Mouse (Mus musculus): ENCODE measurements around the gene Fgfr2. TPM values are rescaled to one million over a fixed set of nuclear protein-coding genes. Genes with fewer than 3 reads are reported as not detected.
A peak's percentile ranks its signal among the peaks of the same experiment; 100 is the strongest.

Gene Fgfr2
- polyA plus RNA-seq, 1 experiment, result 3.0 TPM

- peak overlapping the region; percentile 44 for H3K27ac ChIP-seq (ENCODE audit: control insufficient read depth, insufficient read depth, low read depth, low read length)
- H3K4me1 ChIP-seq (ENCODE audit: control insufficient read depth, insufficient read depth, low read length), result no peaks in the 10 kb centered on the region
- no peak for TF ChIP-seq CTCF (IDR thresholded peaks at IDR 0.05; ENCODE audit: control insufficient read depth, insufficient read depth, insufficient replicate concordance, low read depth, low read length)
- TF ChIP-seq POLR2A (IDR thresholded peaks at IDR 0.05; ENCODE audit: control insufficient read depth, low read depth, low read length), result no peak
- no peak overlapping the region for H3K4me3 ChIP-seq (ENCODE audit: control insufficient read depth, low read depth, low read length)
- no peaks in the 10 kb centered on the region for H3K36me3 ChIP-seq (ENCODE audit: control insufficient read depth, insufficient read depth, low read length)
- no peaks in the 10 kb centered on the region for H3K27me3 ChIP-seq (ENCODE audit: control insufficient read depth, insufficient read depth, low read length)
Observed at GRCm38 (mm10) chr7:130969076-130969475, 2154.1 kb downstream of the Fgfr2 start.

GRCm38 (mm10) chr7:130968537-130968936 is 2154.6 kb downstream of the Fgfr2 start:
- Histone ChIP-seq H3K36me3 (ENCODE audit: control insufficient read depth, insufficient read depth, low read length) (no peaks in the 10 kb centered on the region), H3K27me3 (ENCODE audit: control insufficient read depth, insufficient read depth, low read length) (no peaks in the 10 kb centered on the region), H3K27ac (ENCODE audit: control insufficient read depth, insufficient read depth, low read depth, low read length) (peak overlapping the region; percentile 44), H3K4me3 (ENCODE audit: control insufficient read depth, low read depth, low read length) (no peak overlapping the region), H3K4me1 (ENCODE audit: control insufficient read depth, insufficient read depth, low read length) (no peaks in the 10 kb centered on the region)
- no peak for TF ChIP-seq POLR2A (IDR thresholded peaks at IDR 0.05; ENCODE audit: control insufficient read depth, low read depth, low read length)
- TF ChIP-seq CTCF (IDR thresholded peaks at IDR 0.05; ENCODE audit: control insufficient read depth, insufficient read depth, insufficient replicate concordance, low read depth, low read length), result no peak

DNA sequence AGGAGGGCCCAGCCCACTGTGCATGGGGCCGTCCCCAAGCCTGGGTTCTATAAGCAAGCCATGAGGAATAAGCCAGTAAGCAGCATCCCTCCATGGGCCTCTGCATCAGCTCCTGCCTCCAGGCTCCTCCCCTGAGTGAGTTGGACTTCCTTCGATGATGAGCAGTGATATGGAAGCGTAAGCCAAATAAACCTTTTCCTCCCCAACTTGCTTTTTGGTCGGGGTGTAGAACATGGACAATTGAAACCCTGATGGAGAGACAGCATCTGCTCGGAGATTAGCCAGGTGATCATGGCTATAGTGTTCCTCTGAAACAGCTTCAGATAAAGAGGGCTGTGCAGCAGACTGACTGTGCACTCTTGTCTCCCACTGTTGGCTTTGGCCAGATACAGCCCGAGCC is 2155.2 kb downstream of the Fgfr2 start:
- Histone ChIP-seq H3K4me3 (ENCODE audit: control insufficient read depth, low read depth, low read length) (no peak overlapping the region), H3K27ac (ENCODE audit: control insufficient read depth, insufficient read depth, low read depth, low read length) (no peak overlapping the region), H3K4me1 (ENCODE audit: control insufficient read depth, insufficient read depth, low read length) (no peaks in the 10 kb centered on the region), H3K36me3 (ENCODE audit: control insufficient read depth, insufficient read depth, low read length) (no peaks in the 10 kb centered on the region), H3K27me3 (ENCODE audit: control insufficient read depth, insufficient read depth, low read length) (no peaks in the 10 kb centered on the region)
- TF ChIP-seq POLR2A (IDR thresholded peaks at IDR 0.05; ENCODE audit: control insufficient read depth, low read depth, low read length), result no peak
- no peak for TF ChIP-seq CTCF (IDR thresholded peaks at IDR 0.05; ENCODE audit: control insufficient read depth, insufficient read depth, insufficient replicate concordance, low read depth, low read length)

DNA sequence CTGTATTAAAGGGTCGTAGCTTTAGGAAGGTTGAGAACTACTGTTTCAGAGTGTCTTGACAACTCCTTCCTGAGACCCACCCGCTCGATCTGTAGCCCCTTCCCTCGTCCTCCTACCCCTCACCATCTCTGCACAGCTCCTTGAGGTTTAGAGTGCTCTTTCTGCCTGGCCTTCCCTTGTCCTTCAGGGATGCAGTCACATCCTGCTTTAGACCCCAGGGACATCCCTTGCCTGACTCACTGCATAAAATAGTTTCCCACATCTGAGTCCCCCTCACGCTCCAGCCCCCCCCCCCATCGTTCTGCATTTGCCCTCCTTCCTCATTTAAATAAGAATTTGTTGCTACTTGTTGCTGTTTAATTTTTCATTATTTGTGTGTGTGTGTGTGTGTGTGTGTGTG is 2156.3 kb downstream of the Fgfr2 start:
- Histone ChIP-seq H3K4me1 (ENCODE audit: control insufficient read depth, insufficient read depth, low read length) (no peaks in the 10 kb centered on the region), H3K4me3 (ENCODE audit: control insufficient read depth, low read depth, low read length) (no peak overlapping the region), H3K27me3 (ENCODE audit: control insufficient read depth, insufficient read depth, low read length) (no peaks in the 10 kb centered on the region), H3K36me3 (ENCODE audit: control insufficient read depth, insufficient read depth, low read length) (no peaks in the 10 kb centered on the region), H3K27ac (ENCODE audit: control insufficient read depth, insufficient read depth, low read depth, low read length) (no peak overlapping the region)
- TF ChIP-seq POLR2A (IDR thresholded peaks at IDR 0.05; ENCODE audit: control insufficient read depth, low read depth, low read length) (no peak), CTCF (IDR thresholded peaks at IDR 0.05; ENCODE audit: control insufficient read depth, insufficient read depth, insufficient replicate concordance, low read depth, low read length) (no peak)

GRCm38 (mm10) chr7:130966451-130966850 is 2156.7 kb downstream of the Fgfr2 start:
- H3K36me3 ChIP-seq (ENCODE audit: control insufficient read depth, insufficient read depth, low read length), result no peaks in the 10 kb centered on the region
- no peaks in the 10 kb centered on the region for H3K4me1 ChIP-seq (ENCODE audit: control insufficient read depth, insufficient read depth, low read length)
- no peak overlapping the region for H3K27ac ChIP-seq (ENCODE audit: control insufficient read depth, insufficient read depth, low read depth, low read length)
- H3K4me3 ChIP-seq (ENCODE audit: control insufficient read depth, low read depth, low read length), result no peak overlapping the region
- no peak for TF ChIP-seq POLR2A (IDR thresholded peaks at IDR 0.05; ENCODE audit: control insufficient read depth, low read depth, low read length)
- no peak for TF ChIP-seq CTCF (IDR thresholded peaks at IDR 0.05; ENCODE audit: control insufficient read depth, insufficient read depth, insufficient replicate concordance, low read depth, low read length)
- no peaks in the 10 kb centered on the region for H3K27me3 ChIP-seq (ENCODE audit: control insufficient read depth, insufficient read depth, low read length)

- no peak overlapping the region for H3K4me3 ChIP-seq (ENCODE audit: control insufficient read depth, low read depth, low read length)
- no peak for TF ChIP-seq CTCF (IDR thresholded peaks at IDR 0.05; ENCODE audit: control insufficient read depth, insufficient read depth, insufficient replicate concordance, low read depth, low read length)
- TF ChIP-seq POLR2A (IDR thresholded peaks at IDR 0.05; ENCODE audit: control insufficient read depth, low read depth, low read length), result no peak
- no peaks in the 10 kb centered on the region for H3K36me3 ChIP-seq (ENCODE audit: control insufficient read depth, insufficient read depth, low read length)
- peaks cover 1% of the 10 kb centered on the region; the same call in 1 of the 2 replicates for H3K4me1 ChIP-seq (ENCODE audit: control insufficient read depth, insufficient read depth, low read length)
- no peak overlapping the region for H3K27ac ChIP-seq (ENCODE audit: control insufficient read depth, insufficient read depth, low read depth, low read length)
- H3K27me3 ChIP-seq (ENCODE audit: control insufficient read depth, insufficient read depth, low read length), result no peaks in the 10 kb centered on the region
Observed at GRCm38 (mm10) chr7:130965909-130966365, 2157.2 kb downstream of the Fgfr2 start.

DNA sequence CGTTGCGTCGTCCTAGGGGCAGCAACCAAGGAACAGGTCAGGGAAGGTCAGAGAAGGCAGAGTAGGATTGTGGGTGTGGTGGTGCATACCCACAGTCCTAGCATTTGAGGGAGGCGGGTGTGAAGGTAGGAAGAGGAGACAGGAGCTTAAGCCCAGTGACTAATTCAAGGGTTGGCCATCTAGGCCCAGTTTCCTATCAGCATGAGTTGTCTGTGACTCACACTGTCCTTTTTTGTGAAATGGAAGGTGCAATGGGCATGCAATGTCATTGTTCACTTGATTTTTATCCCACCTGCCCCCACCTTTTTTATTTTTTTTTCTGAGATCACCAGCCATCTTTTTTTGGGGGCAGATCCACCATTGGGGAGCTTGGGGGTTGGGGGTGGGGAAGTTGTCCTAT is 2157.8 kb downstream of the Fgfr2 start:
- Histone ChIP-seq H3K4me1 (ENCODE audit: control insufficient read depth, insufficient read depth, low read length) (peaks cover 2% of the 10 kb centered on the region; the same call in 1 of the 2 replicates), H3K36me3 (ENCODE audit: control insufficient read depth, insufficient read depth, low read length) (no peaks in the 10 kb centered on the region), H3K27ac (ENCODE audit: control insufficient read depth, insufficient read depth, low read depth, low read length) (no peak overlapping the region), H3K4me3 (ENCODE audit: control insufficient read depth, low read depth, low read length) (no peak overlapping the region), H3K27me3 (ENCODE audit: control insufficient read depth, insufficient read depth, low read length) (no peaks in the 10 kb centered on the region)
- TF ChIP-seq POLR2A (IDR thresholded peaks at IDR 0.05; ENCODE audit: control insufficient read depth, low read depth, low read length), result no peak
- TF ChIP-seq CTCF (IDR thresholded peaks at IDR 0.05; ENCODE audit: control insufficient read depth, insufficient read depth, insufficient replicate concordance, low read depth, low read length), result no peak

DNA sequence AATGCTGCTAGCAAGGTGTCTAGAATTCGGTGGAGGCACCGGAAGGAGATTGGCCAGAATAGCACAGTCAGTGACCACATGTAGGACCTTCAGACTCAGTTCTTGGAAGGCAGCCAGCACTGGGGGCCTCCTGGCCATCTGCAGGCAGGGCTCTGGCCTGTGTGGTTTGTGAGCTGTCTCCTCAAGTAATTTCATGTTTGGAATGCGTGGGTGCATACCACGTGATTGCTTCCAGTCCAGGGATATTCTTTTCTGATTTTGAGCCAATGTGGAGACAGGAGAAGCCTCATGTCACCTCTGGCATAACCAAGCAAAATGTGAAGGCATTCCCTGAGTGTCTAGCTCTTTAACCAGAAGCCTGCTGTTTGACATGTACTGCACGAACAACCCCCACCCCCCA is 2158.5 kb downstream of the Fgfr2 start:
- no peak overlapping the region for H3K4me3 ChIP-seq (ENCODE audit: control insufficient read depth, low read depth, low read length)
- no peaks in the 10 kb centered on the region for H3K27me3 ChIP-seq (ENCODE audit: control insufficient read depth, insufficient read depth, low read length)
- no peaks in the 10 kb centered on the region for H3K36me3 ChIP-seq (ENCODE audit: control insufficient read depth, insufficient read depth, low read length)
- peaks cover 2% of the 10 kb centered on the region; the same call in 1 of the 2 replicates for H3K4me1 ChIP-seq (ENCODE audit: control insufficient read depth, insufficient read depth, low read length)
- no peak overlapping the region for H3K27ac ChIP-seq (ENCODE audit: control insufficient read depth, insufficient read depth, low read depth, low read length)
- TF ChIP-seq POLR2A (IDR thresholded peaks at IDR 0.05; ENCODE audit: control insufficient read depth, low read depth, low read length), result no peak
- TF ChIP-seq CTCF (IDR thresholded peaks at IDR 0.05; ENCODE audit: control insufficient read depth, insufficient read depth, insufficient replicate concordance, low read depth, low read length), result no peak
